Comparison of ENCODE assay signal across 11 mouse cellular contexts in genomic region chr2:135140576-135140975, GRCm38 (mm10).
A peak's percentile ranks its signal among the peaks of the same experiment; 100 is the strongest.
DNase-seq lines count a peak whose midpoint lies in the region; ATAC-seq lines count a peak whose summit lies in the region.
"Had no signal": no experiment of that assay in that cellular context is flagged by ENCODE, and none has a peak within 500 bp of the region (broad histone marks: within the 10 kb centered on the region; RNA-seq: fewer than 3 reads in every experiment).

No protein-coding gene starts in this region.

- H3K9me3 ChIP-seq in heart, embryonic 12.5 days (replicated peaks): no peaks in the 10 kb centered on the region
- H3K9me3 ChIP-seq in midbrain, embryonic 13.5 days: no peaks in the 10 kb centered on the region

- no peak overlapping the region for H3K4me3 ChIP-seq in heart, embryonic 12.5 days
- no peak overlapping the region for H3K4me3 ChIP-seq in midbrain, embryonic 13.5 days (replicated peaks)

- H3K36me3 ChIP-seq in heart, embryonic 12.5 days: no peaks in the 10 kb centered on the region
- H3K36me3 ChIP-seq in midbrain, embryonic 13.5 days: no peaks in the 10 kb centered on the region

- H3K27me3 ChIP-seq in heart, embryonic 12.5 days (replicated peaks): no peaks in the 10 kb centered on the region
- H3K27me3 ChIP-seq in midbrain, embryonic 13.5 days: no peaks in the 10 kb centered on the region

- 17% methylated on average over 8 of the region's 8 CpGs for WGBS in heart, embryonic 12.5 days
- 9% methylated on average over 8 of the region's 8 CpGs for WGBS in midbrain, embryonic 13.5 days

- peaks cover 7% of the 10 kb centered on the region; the same call in 1 of the 2 replicates for H3K4me1 ChIP-seq in heart, embryonic 12.5 days (replicated peaks)
- H3K4me1 ChIP-seq in midbrain, embryonic 13.5 days (replicated peaks): peaks cover 10% of the 10 kb centered on the region

- H3K9ac ChIP-seq in heart, embryonic 12.5 days: no peak overlapping the region
- H3K9ac ChIP-seq in midbrain, embryonic 13.5 days (replicated peaks): no peak overlapping the region

- no peak for DNase-seq in heart, adult 8-10 months (ENCODE audit: low spot score)
- DNase-seq in embryo, embryonic 10 days (ENCODE audit: low spot score): peak; percentile 64
- peak; percentile 56 for DNase-seq in forelimb bud, embryonic 11.5 days (ENCODE audit: low read depth, low spot score)
- no peak for DNase-seq in T-cell, adult 2 months (ENCODE audit: low spot score)
- no peak for DNase-seq in urinary bladder, postnatal 36 days (ENCODE audit: low spot score in 2 of 2)
- DNase-seq in lung, postnatal 10 days: no peak
- DNase-seq: adrenal gland, postnatal 36 days; cerebellum, adult 8-10 months; right cerebral cortex, postnatal 14 days had no signal

- ATAC-seq in heart, embryonic 12.5 days (ENCODE audit: insufficient number of reproducible peaks, low FRiP score): no peak
- 0 out of 2 replicates have a peak, but pooled peaks have one; percentile 53 for ATAC-seq in midbrain, embryonic 13.5 days

- peak overlapping the region; percentile 61 for H3K4me2 ChIP-seq in heart, embryonic 12.5 days
- H3K4me2 ChIP-seq in midbrain, embryonic 13.5 days (replicated peaks): 0 out of 2 replicates have a peak overlapping the region, but pooled peaks have one; percentile 16

- H3K27ac ChIP-seq in heart, embryonic 12.5 days (ENCODE audit: poor library complexity, severe bottlenecking): no peak overlapping the region
- H3K27ac ChIP-seq in midbrain, embryonic 13.5 days: no peak overlapping the region

Comparison
In these comparisons a context has a peak if more than half of its experiments do, and no peak if none do; other contexts are left out.
1. DNase-seq: peak in embryo, embryonic 10 days (single experiment) and forelimb bud, embryonic 11.5 days (single experiment); none in heart, adult 8-10 months (single experiment), T-cell, adult 2 months (single experiment), urinary bladder, postnatal 36 days (0 of 2) and lung, postnatal 10 days (single experiment).